Mouse (Mus musculus) neural tube, embryonic 12.5 days (tissue): ENCODE data around the gene Frmd5. TPM values are rescaled to one million over a fixed set of nuclear protein-coding genes. Genes with fewer than 3 reads are reported as not detected.
"Not testable (repeated sequence)": the region's sequence is repeated elsewhere in the genome, so short reads cannot be mapped to it uniquely, and the experiment has no call there.

Experiments
- ATAC-seq: fragments of 200-750 bp; cut with Nextera tagmentation; 2 replicates; pipeline ENCODE4 v1.8.0; 2017; ENCODE audit warnings: low read depth, mild to moderate bottlenecking, moderate TSS enrichment, moderate library complexity; ENCODE audit not compliant: low FRiP score
- H3K27ac ChIP-seq: fragments of 300-500 bp; sonication (generic); 2 replicates; pipeline ENCODE4 v1.5.1; 2016
- H3K27me3 ChIP-seq: fragments of 300-500 bp; sonication (generic); replicated peaks from 2 replicates; pipeline ENCODE4 v1.6.1; 2016; ENCODE audit warnings: mild to moderate bottlenecking
- H3K36me3 ChIP-seq: fragments of 300-500 bp; sonication (generic); 2 replicates; pipeline ENCODE4 v1.6.1; 2016; ENCODE audit warnings: mild to moderate bottlenecking
- H3K4me1 ChIP-seq: fragments of 300-500 bp; sonication (generic); 2 replicates; pipeline ENCODE4 v1.6.1; 2016
- H3K4me2 ChIP-seq: fragments of 300-500 bp; sonication (generic); replicated peaks from 2 replicates; pipeline ENCODE4 v1.6.1; 2016; ENCODE audit warnings: mild to moderate bottlenecking
- H3K4me3 ChIP-seq: fragments of 300-500 bp; sonication (generic); 2 replicates; pipeline ENCODE4 v1.5.1; 2016
- H3K9ac ChIP-seq: fragments of 300-500 bp; sonication (generic); 2 replicates; pipeline ENCODE4 v1.6.1; 2016; ENCODE audit warnings: mild to moderate bottlenecking
- H3K9me3 ChIP-seq: fragments of 300-500 bp; sonication (generic); 2 replicates; pipeline ENCODE4 v1.6.1; 2016; ENCODE audit warnings: mild to moderate bottlenecking
- WGBS: fragments of 180-500 bp; shearing (Covaris S2); methylation state at CpG from one replicate; pipeline ENCODE4 v1.1.7; 2016; 5-methylcytosine and 5-hydroxymethylcytosine counted together
- polyA plus RNA-seq: library from polyadenylated mRNA; unstranded; fragments of >200 nt; fragmentation: Nextera tagmentation; extraction: Ambion mirVana; gene quantifications from 2 replicates; pipeline ENCODE4 v1.2.1, GENCODE M21; 2016

Frmd5 gene
- polyA plus RNA-seq, 1 experiment from 2014 or later = 29.7 TPM

- WGBS = 63% methylated on average over 8 of the region's 8 CpGs
- Histone ChIP-seq H3K36me3 (peaks cover 5% of the 10 kb centered on the region; the same call in 1 of the 2 replicates), H3K9ac (no peak overlapping the region), H3K4me1 (no peaks in the 10 kb centered on the region), H3K4me3 (no peak overlapping the region), H3K9me3 (no peaks in the 10 kb centered on the region), H3K27me3 (no peaks in the 10 kb centered on the region), H3K27ac (no peak overlapping the region), H3K4me2 (no peak overlapping the region)
- ATAC-seq = no peak
Measured at GRCm38 (mm10) chr2:121575741-121576201, 231.1 kb downstream of the Frmd5 start.

DNA sequence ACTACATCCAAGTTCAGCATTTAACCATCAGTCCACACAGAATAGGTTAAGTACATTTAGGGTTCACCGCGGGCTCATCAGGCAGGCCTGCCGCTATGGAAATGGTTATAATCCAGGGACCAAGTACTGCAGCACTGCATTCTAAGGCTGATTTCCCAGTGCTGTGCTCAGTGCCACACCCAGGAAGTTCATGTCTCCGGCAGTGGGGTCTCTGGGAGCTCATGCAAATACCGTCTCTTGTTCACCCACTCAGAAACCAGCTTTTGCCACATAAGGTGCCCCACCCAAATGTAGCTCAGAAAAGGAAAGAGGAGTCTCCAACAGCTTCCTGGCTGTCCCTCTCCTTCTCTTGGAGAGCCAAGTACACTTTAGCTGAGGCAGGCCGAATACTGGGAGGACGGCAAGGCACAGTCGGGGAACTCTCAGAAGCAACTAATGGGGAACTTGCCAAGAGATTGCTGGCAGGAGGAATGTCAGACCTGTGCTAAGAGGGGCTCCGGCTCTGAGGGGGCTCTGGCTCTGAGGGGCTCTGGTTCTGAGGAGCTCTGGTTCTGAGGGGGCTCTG is 232.7 kb downstream of the Frmd5 start:
- Histone ChIP-seq H3K9me3 (no peaks in the 10 kb centered on the region), H3K9ac (no peak overlapping the region), H3K36me3 (peaks cover 5% of the 10 kb centered on the region; the same call in 1 of the 2 replicates), H3K4me2 (no peak overlapping the region), H3K27ac (no peak overlapping the region), H3K4me3 (no peak overlapping the region), H3K27me3 (no peaks in the 10 kb centered on the region), H3K4me1 (no peaks in the 10 kb centered on the region)
- 86% methylated on average over 9 of the region's 9 CpGs for WGBS
- ATAC-seq = no peak

DNA sequence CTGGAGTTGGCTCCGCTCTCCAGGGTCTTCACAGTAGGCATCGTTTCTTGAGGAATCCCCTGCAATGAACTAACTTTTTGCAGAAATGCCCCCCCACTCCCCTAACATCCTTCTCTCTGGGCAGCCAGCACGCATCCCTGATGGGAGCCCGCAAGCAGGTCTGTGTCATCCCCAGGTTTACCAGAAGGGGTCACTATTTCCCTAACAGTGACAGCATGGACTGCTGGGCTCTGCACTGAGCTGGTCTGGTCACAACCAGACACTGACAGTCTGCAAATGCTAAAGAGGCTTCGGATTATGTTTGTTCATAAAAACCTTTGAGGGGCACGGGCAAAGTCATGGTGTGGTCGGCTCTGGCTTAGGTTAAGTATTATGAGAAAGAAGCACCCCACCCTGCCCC is 235.1 kb downstream of the Frmd5 start:
- peak; percentile 84 for ATAC-seq
- H3K4me2 ChIP-seq = no peak overlapping the region
- no peaks in the 10 kb centered on the region for H3K27me3 ChIP-seq
- no peaks in the 10 kb centered on the region for H3K9me3 ChIP-seq
- no peak overlapping the region for H3K27ac ChIP-seq
- peaks cover 9% of the 10 kb centered on the region; the same call in 1 of the 2 replicates for H3K36me3 ChIP-seq
- 24% methylated on average over 7 of the region's 7 CpGs for WGBS
- H3K4me1 ChIP-seq = no peaks in the 10 kb centered on the region
- no peak overlapping the region for H3K4me3 ChIP-seq
- H3K9ac ChIP-seq = no peak overlapping the region

DNA sequence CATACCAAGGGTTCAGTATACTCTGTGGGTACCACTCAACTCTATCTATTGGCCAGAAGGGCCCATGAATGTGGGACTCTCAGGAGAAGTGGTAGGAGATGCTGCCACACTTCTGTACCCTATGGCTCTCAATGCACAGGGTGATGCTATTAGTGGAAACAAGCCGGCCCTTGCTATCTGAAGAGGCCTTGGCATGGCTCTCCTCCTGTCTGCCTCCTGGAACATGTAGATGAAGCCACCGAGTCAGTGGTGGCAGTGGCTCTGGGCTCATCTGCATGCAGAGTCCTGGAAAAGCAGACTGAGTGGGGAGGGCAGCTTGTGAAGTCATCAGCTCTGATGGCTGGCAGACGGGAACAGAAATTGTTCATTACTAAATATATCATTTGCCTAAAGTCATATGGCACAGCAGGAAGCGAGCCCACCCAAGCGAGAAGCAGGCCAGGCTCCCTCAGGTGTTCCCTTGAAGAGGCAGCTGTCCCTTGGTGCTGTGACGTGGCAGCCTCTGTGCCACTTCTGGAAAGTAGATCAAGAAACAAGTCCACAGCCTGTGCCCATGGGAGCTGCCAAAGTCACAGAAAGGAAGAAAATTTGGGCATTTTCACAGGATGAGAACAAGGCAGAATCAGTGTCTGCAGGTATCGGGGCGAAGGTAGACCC is 235.8 kb downstream of the Frmd5 start:
- Histone ChIP-seq H3K4me1 (no peaks in the 10 kb centered on the region), H3K27ac (no peak overlapping the region), H3K4me2 (no peak overlapping the region), H3K27me3 (no peaks in the 10 kb centered on the region), H3K4me3 (no peak overlapping the region), H3K9me3 (no peaks in the 10 kb centered on the region), H3K9ac (no peak overlapping the region), H3K36me3 (peaks cover 9% of the 10 kb centered on the region; the same call in 1 of the 2 replicates)
- ATAC-seq = no peak
- WGBS = 80% methylated on average over 8 of the region's 8 CpGs

DNA sequence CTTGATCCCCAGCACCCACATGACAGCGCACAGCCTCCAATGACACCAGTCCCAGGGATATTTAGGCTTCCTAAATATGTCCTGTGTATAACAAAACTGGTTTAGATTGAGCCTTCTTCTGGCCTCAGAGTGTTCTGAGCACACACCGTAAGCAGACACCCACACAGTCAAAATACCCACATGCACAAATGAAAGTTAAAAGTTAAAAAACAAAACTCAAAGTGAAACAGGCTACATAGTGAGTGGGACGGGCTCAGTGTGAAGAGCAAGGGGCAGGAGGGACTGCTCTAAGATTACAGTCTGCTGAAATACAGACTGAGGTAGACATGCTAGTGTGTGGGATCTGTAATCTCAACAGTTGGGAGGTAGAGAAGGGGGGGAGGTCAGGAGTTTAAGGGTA is 236.8 kb downstream of the Frmd5 start:
- no peaks in the 10 kb centered on the region for H3K27me3 ChIP-seq
- no peaks in the 10 kb centered on the region for H3K4me1 ChIP-seq
- no peaks in the 10 kb centered on the region for H3K9me3 ChIP-seq
- H3K4me2 ChIP-seq = no peak overlapping the region
- H3K4me3 ChIP-seq = no peak overlapping the region
- 94% methylated on average over 3 of the region's 3 CpGs for WGBS
- H3K9ac ChIP-seq = no peak overlapping the region
- H3K36me3 ChIP-seq = peaks cover 9% of the 10 kb centered on the region; the same call in 1 of the 2 replicates
- no peak for ATAC-seq
- H3K27ac ChIP-seq = no peak overlapping the region

DNA sequence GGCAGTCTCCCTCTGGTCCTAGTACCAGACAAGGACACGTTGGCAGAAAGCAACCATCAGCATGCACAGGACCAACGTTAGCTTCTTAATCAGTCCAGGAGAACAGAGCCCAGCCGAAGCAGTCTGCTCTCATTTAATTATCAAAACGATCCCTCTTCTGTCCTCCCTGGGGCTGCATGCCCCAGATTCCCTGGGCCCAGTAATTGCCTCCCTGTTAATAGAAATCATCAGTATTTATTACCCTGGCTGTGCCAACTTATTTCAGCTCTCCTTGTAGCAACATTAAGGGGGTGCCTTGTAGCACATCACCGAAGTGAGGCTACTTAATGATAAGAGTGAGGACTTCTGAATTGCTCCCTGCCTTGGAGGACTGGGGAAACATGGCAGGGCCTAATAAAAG is 241.0 kb downstream of the Frmd5 start:
- no peaks in the 10 kb centered on the region for H3K27me3 ChIP-seq
- no peak overlapping the region for H3K9ac ChIP-seq
- peaks cover 12% of the 10 kb centered on the region for H3K36me3 ChIP-seq
- H3K4me3 ChIP-seq = no peak overlapping the region
- H3K4me2 ChIP-seq = no peak overlapping the region
- no peaks in the 10 kb centered on the region for H3K9me3 ChIP-seq
- no peaks in the 10 kb centered on the region for H3K4me1 ChIP-seq
- no peak for ATAC-seq
- WGBS = 58% methylated on average over 5 of the region's 5 CpGs
- no peak overlapping the region for H3K27ac ChIP-seq

DNA sequence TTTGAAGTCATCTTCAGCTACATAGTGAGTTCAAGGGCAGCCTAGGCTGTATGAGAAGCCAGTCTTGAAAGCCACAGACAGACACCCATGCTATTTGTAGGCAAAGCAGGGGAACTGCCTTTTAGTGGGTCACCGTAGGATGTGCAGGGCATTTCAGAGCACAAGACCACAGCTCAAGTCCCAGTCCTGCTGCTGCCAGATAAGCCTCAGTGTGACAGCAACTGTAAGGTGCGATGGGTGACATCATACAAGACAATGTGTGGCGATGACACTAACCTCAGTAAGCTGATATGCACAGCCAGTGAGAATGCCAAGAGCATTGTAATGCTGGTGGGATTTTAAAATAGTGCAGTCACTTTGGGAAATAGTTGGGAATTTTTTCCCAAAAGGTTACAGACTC is 243.8 kb downstream of the Frmd5 start:
- no peak for ATAC-seq
- Histone ChIP-seq H3K36me3 (peaks cover 11% of the 10 kb centered on the region), H3K27ac (no peak overlapping the region), H3K27me3 (no peaks in the 10 kb centered on the region), H3K9me3 (no peaks in the 10 kb centered on the region), H3K9ac (no peak overlapping the region), H3K4me2 (no peak overlapping the region), H3K4me3 (no peak overlapping the region), H3K4me1 (no peaks in the 10 kb centered on the region)
- 97% methylated on average over 3 of the region's 3 CpGs for WGBS

DNA sequence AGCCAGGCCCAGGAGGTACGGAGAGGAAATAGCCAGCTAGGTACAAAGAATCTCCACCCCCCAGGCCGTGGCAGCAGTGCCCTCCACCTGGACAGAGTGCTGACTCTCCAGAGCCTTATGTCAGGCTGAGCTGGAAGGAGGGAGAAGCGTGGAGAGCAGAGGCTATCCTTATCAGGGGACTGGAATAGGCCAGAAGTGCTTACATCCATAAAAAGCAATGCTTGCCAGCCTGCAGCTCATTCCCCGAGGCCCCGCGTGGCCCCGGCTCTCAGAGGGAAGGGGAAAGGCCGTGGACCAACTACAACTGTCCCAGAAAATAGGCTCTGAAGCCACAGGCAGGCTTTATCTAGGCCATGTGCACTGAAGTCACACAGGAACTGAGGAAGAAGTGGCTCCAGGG is 255.6 kb downstream of the Frmd5 start:
- H3K9me3 ChIP-seq = no peaks in the 10 kb centered on the region
- WGBS = 87% methylated on average over 8 of the region's 8 CpGs
- H3K27me3 ChIP-seq = no peaks in the 10 kb centered on the region
- ATAC-seq = no peak
- H3K27ac ChIP-seq = no peak overlapping the region
- no peaks in the 10 kb centered on the region for H3K4me1 ChIP-seq
- H3K9ac ChIP-seq = no peak overlapping the region
- no peak overlapping the region for H3K4me2 ChIP-seq
- H3K4me3 ChIP-seq = no peak overlapping the region
- peaks cover 61% of the 10 kb centered on the region for H3K36me3 ChIP-seq

DNA sequence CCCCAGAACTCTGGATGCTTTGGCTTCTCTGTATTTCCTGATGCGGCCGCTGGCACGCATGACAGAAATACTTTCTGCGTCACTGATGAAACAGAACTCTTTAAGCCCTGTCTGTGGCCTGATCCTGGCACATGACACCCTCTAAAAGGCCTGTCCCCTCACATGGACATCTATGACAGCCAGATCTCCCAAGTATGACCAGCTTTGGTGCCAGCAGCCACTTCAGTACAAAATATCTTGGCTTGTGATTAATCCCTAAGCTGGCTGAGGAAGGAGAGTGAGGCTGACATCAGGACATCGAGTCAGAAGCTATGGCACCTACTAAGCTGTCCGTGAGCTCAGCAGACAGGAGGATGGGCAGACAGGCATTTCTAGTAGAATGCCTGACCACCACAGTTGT is 257.3 kb downstream of the Frmd5 start:
- Histone ChIP-seq H3K9me3 (no peaks in the 10 kb centered on the region), H3K4me3 (no peak overlapping the region), H3K4me2 (no peak overlapping the region), H3K9ac (no peak overlapping the region), H3K27ac (no peak overlapping the region), H3K4me1 (no peaks in the 10 kb centered on the region), H3K27me3 (no peaks in the 10 kb centered on the region), H3K36me3 (peaks cover 59% of the 10 kb centered on the region)
- WGBS = 93% methylated on average over 6 of the region's 6 CpGs
- ATAC-seq = no peak

GRCm38 (mm10) chr2:121544829-121545228 is 262.1 kb downstream of the Frmd5 start:
- Histone ChIP-seq H3K4me3 (no peak overlapping the region), H3K36me3 (peaks cover 58% of the 10 kb centered on the region), H3K9me3 (no peaks in the 10 kb centered on the region), H3K4me1 (no peaks in the 10 kb centered on the region), H3K9ac (no peak overlapping the region), H3K27ac (no peak overlapping the region), H3K4me2 (no peak overlapping the region), H3K27me3 (no peaks in the 10 kb centered on the region)
- 92% methylated on average over 3 of the region's 3 CpGs for WGBS
- no peak for ATAC-seq

DNA sequence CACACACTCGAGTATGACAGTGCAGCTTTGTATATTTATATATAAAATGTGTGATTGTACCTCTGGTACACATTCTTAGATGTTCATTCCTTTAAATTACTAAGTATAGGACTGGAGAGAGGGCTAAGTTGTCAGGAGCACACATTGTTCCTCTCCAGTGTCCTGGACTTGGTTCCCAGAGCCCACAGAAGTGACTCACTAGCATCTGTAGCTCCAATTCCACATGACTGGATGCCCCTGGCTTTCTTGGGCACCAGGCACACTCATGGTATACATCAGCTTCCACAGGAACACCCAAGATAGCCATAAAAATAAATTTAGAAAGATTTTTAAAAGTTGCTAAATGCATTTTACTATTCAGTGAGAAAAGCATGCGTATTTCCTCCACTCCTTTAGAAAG is 281.8 kb downstream of the Frmd5 start:
- no peak overlapping the region for H3K4me3 ChIP-seq
- H3K9ac ChIP-seq = no peak overlapping the region
- 87% methylated on average over 2 of the region's 2 CpGs for WGBS
- H3K36me3 ChIP-seq = peaks cover 24% of the 10 kb centered on the region
- H3K27ac ChIP-seq = no peak overlapping the region
- no peaks in the 10 kb centered on the region for H3K27me3 ChIP-seq
- no peak for ATAC-seq
- no peaks in the 10 kb centered on the region for H3K9me3 ChIP-seq
- no peaks in the 10 kb centered on the region for H3K4me1 ChIP-seq
- no peak overlapping the region for H3K4me2 ChIP-seq

- not testable (repeated sequence) for H3K27me3 ChIP-seq, H3K27ac ChIP-seq, H3K4me2 ChIP-seq, H3K9me3 ChIP-seq, ATAC-seq, H3K4me3 ChIP-seq, H3K9ac ChIP-seq, H3K4me1 ChIP-seq
- 94% methylated on average over 3 of the region's 3 CpGs for WGBS
- peaks cover 32% of the 10 kb centered on the region for H3K36me3 ChIP-seq
Measured at GRCm38 (mm10) chr2:121522830-121523229, 284.1 kb downstream of the Frmd5 start.

DNA sequence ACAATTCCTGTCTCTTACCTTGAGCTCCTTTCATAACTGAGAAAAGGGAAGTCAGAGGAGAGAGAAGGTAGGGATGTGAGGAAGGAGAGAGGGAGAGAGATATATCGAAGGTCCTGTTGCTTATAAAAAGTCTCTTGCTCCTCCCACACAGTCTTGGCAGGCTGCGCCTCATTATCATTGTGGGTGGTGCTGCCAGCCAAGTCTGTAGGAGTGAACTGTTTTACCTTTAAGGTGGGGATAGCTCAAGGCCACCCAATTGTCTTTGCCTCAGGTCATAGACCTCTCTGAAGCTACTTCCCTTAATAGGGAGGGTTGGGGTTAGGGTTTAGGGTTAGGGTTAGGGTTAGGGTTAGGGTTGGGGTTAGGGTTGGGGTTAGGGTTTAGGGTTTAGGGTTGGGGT is 284.9 kb downstream of the Frmd5 start:
- H3K27ac ChIP-seq = no peak overlapping the region
- 94% methylated on average over 2 of the region's 2 CpGs for WGBS
- ATAC-seq = no peak
- H3K9ac ChIP-seq = no peak overlapping the region
- no peaks in the 10 kb centered on the region for H3K4me1 ChIP-seq
- no peak overlapping the region for H3K4me2 ChIP-seq
- no peaks in the 10 kb centered on the region for H3K9me3 ChIP-seq
- peaks cover 39% of the 10 kb centered on the region for H3K36me3 ChIP-seq
- H3K4me3 ChIP-seq = no peak overlapping the region
- H3K27me3 ChIP-seq = no peaks in the 10 kb centered on the region
